Comparison of ENCODE assay signal across 18 mouse cellular contexts in the genomic region with DNA sequence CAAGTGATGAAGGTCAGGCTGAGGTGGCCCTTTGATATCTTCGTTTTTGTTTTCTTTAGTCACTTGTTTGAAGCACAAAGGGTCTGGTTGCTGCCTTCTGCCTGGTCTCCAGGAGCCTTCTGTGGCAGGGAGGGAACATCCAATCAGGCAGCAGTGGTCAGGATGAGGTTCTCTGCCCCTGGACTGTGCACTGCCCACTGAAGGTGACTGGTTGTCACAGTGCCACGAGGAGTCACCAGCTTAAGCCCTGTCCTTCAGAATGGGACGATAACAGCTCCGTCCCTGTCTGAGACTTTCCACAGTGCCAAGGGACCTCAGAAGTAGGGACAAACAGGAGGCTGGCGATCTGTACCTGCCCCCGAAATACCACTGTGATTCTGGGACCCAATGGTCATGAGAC. TPM values are rescaled to one million over a fixed set of nuclear protein-coding genes. Genes with fewer than 3 reads are reported as not detected.
DNase-seq lines count a peak whose midpoint lies in the region; ATAC-seq and TF ChIP-seq lines count a peak whose summit lies in the region.
"Had no signal": no experiment of that assay in that cellular context is flagged by ENCODE, and none has a peak within 500 bp of the region (broad histone marks: within the 10 kb centered on the region; RNA-seq: fewer than 3 reads in every experiment).

No protein-coding gene starts in this region.

- peaks cover 43% of the 10 kb centered on the region for H3K4me1 ChIP-seq in heart, adult 2 months (ENCODE audit: control insufficient read depth, insufficient read depth, low read length)
- peaks cover 50% of the 10 kb centered on the region for H3K4me1 ChIP-seq in kidney, adult 2 months (ENCODE audit: control insufficient read depth, insufficient read depth, low read length)
- peaks cover 47% of the 10 kb centered on the region for H3K4me1 ChIP-seq in kidney, embryonic 16.5 days (ENCODE audit: insufficient read depth, low read length)
- H3K4me1 ChIP-seq: liver, embryonic 13.5 days; megakaryocyte, embryonic 14.5 days had no signal

- H3K79me2 ChIP-seq in heart, adult 2 months (replicated peaks; ENCODE audit: control insufficient read depth, insufficient read depth, low read length), result peaks cover 2% of the 10 kb centered on the region

- no peak for ATAC-seq in kidney, embryonic 16.5 days (ENCODE audit: low FRiP score, low TSS enrichment)
- ATAC-seq: hindbrain, postnatal 0 days had no signal

- peaks cover 16% of the 10 kb centered on the region for H3K36me3 ChIP-seq in heart, adult 2 months (ENCODE audit: control insufficient read depth, insufficient read depth, low read length)
- H3K36me3 ChIP-seq in kidney, adult 2 months (ENCODE audit: control insufficient read depth, insufficient read depth, low read length), result no peaks in the 10 kb centered on the region; the same call in none of the 2 replicates
- H3K36me3 ChIP-seq in kidney, embryonic 16.5 days (ENCODE audit: insufficient read depth, low read length), result peaks cover 16% of the 10 kb centered on the region
- H3K36me3 ChIP-seq: liver, embryonic 13.5 days had no signal

- intact Hi-C loops in heart, adult 2 months (cut with DNase I), result no loop called here

- H3K4me2 ChIP-seq in kidney, embryonic 16.5 days (replicated peaks; ENCODE audit: low read depth, low read length), result no peak overlapping the region
- H3K4me2 ChIP-seq: embryonic facial prominence, embryonic 15.5 days; liver, embryonic 13.5 days; stomach, embryonic 15.5 days had no signal

- no peaks in the 10 kb centered on the region for H3K27me3 ChIP-seq in heart, adult 2 months (ENCODE audit: control insufficient read depth, insufficient read depth, low read length)
- no peaks in the 10 kb centered on the region for H3K27me3 ChIP-seq in kidney, adult 2 months (replicated peaks; ENCODE audit: control insufficient read depth, insufficient read depth, low read length)
- no peaks in the 10 kb centered on the region for H3K27me3 ChIP-seq in kidney, embryonic 16.5 days (ENCODE audit: insufficient read depth, low read length)
- H3K27me3 ChIP-seq: embryonic facial prominence, embryonic 15.5 days had no signal

- peak overlapping the region; percentile 98 for H3K27ac ChIP-seq in heart, adult 2 months
- H3K27ac ChIP-seq in kidney, adult 2 months (ENCODE audit: insufficient read depth, low read depth, low read length), result peak overlapping the region; percentile 20
- no peak overlapping the region for H3K27ac ChIP-seq in kidney, embryonic 16.5 days (ENCODE audit: low read length)
- H3K27ac ChIP-seq: embryonic facial prominence, embryonic 15.5 days; hindbrain, postnatal 0 days; left cerebral cortex, adult 2 months; liver, embryonic 13.5 days; stomach, embryonic 15.5 days had no signal

- H3K9me3 ChIP-seq in kidney, embryonic 16.5 days (ENCODE audit: low read length), result no peaks in the 10 kb centered on the region
- H3K9me3 ChIP-seq: embryonic facial prominence, embryonic 15.5 days; liver, embryonic 13.5 days; megakaryocyte, embryonic 14.5 days; stomach, embryonic 15.5 days had no signal

- 55% methylated on average over 6 of the region's 6 CpGs for WGBS in heart, adult 2 months
- 68% methylated on average over 6 of the region's 6 CpGs for WGBS in kidney, adult 2 months
- WGBS in kidney, embryonic 16.5 days, result 76% methylated on average over 6 of the region's 6 CpGs

- DNase-seq in adrenal gland, adult 2 months, result peak; percentile 72
- DNase-seq in adrenal gland, adult 18-20 months (ENCODE audit: low spot score in 2 of 2), result no peak
- DNase-seq in heart, adult 2 months, result peak in 1 of 2 experiments; percentile 43
- no peak for DNase-seq in heart, postnatal 4 days
- DNase-seq in kidney, adult 2 months, result peak; percentile 7
- DNase-seq in adrenal gland, postnatal 25 days, result peak; percentile 30
- DNase-seq in thymus, adult 18-20 months, result no peak
- DNase-seq: cerebellum, adult 11-12 months; gastrocnemius, postnatal 14 days; liver, embryonic 13.5 days; right cerebral cortex, adult 18-20 months had no signal

- TF ChIP-seq POLR2A in heart, adult 2 months (IDR thresholded peaks at IDR 0.05; ENCODE audit: insufficient read depth, low read depth, low read length), result no peak
- no peak for TF ChIP-seq POLR2A in kidney, adult 2 months (IDR thresholded peaks at IDR 0.05; ENCODE audit: low read depth, low read length)

- H3K9ac ChIP-seq in heart, adult 2 months (ENCODE audit: low read depth, low read length), result peak overlapping the region; percentile 35; the same call in 1 of the 2 replicates
- H3K9ac ChIP-seq in kidney, embryonic 16.5 days (replicated peaks; ENCODE audit: low read length), result no peak overlapping the region
- H3K9ac ChIP-seq: embryonic facial prominence, embryonic 15.5 days; liver, embryonic 13.5 days; stomach, embryonic 15.5 days had no signal

- H3K4me3 ChIP-seq in heart, adult 2 months, result no peak overlapping the region
- no peak overlapping the region for H3K4me3 ChIP-seq in kidney, adult 2 months (ENCODE audit: insufficient read depth, low read depth, low read length)
- no peak overlapping the region for H3K4me3 ChIP-seq in kidney, embryonic 16.5 days (ENCODE audit: low read length)
- H3K4me3 ChIP-seq: embryonic facial prominence, embryonic 15.5 days; left cerebral cortex, adult 2 months; liver, embryonic 13.5 days; megakaryocyte, embryonic 14.5 days; stomach, embryonic 15.5 days had no signal

- no peak for TF ChIP-seq CTCF in heart, adult 2 months (IDR thresholded peaks at IDR 0.05)
- no peak for TF ChIP-seq CTCF in kidney, adult 2 months (conservative IDR thresholded peaks at IDR 0.05; ENCODE audit: insufficient read depth, insufficient read length, low read depth, low read length)

- peak; percentile 48; the same call in 1 of the 2 replicates for TF ChIP-seq EP300 in heart, adult 2 months (IDR thresholded peaks at IDR 0.05; ENCODE audit: insufficient read depth, low read depth, low read length)

RNA-seq across cellular contexts. Expression of a gene that starts 6.6 kb away (rescaled TPM):
- 100 to 1,000 TPM in 1 of 2 experiments, 10 to 100 TPM in 1; 90.5 to 175 TPM for total RNA-seq in adrenal gland, adult 2 months (2021)
- polyA plus RNA-seq in adrenal gland, adult 2 months (2012; rRNA removed), result 246 and 317 TPM in 2 replicates
- total RNA-seq in adrenal gland, adult 18-20 months (2021), result 100 to 1,000 TPM in 1 of 2 experiments, 10 to 100 TPM in 1; 60.6 to 157 TPM
- 10 to 100 TPM; 56.5 to 58.0 TPM for total RNA-seq in heart, adult 2 months (2021)
- polyA plus RNA-seq in heart, adult 2 months (2012; rRNA removed), result 186 and 351 TPM in 2 replicates
- total RNA-seq in heart, postnatal 4 days (2021), result 10 to 100 TPM; 28.3 to 29.5 TPM
- polyA plus RNA-seq in kidney, adult 2 months (2012; rRNA removed), result 128 and 172 TPM in 2 replicates
- 51.8 and 54.0 TPM in 2 replicates for polyA plus RNA-seq in kidney, embryonic 16.5 days (2015; fragmentation: Nextera tagmentation; extraction: Ambion mirVana)
- total RNA-seq in adrenal gland, postnatal 25 days (2021), result 71.5 and 101 TPM in 2 replicates
- total RNA-seq: common myeloid progenitor, adult 5-6 weeks had no signal

RNA-seq across cellular contexts. Expression of a gene that starts 57.1 kb away (rescaled TPM):
- not detected for total RNA-seq in adrenal gland, adult 2 months (2021)
- not detected in 2 replicates for polyA plus RNA-seq in adrenal gland, adult 2 months (2012; rRNA removed)
- not detected for total RNA-seq in adrenal gland, adult 18-20 months (2021)
- total RNA-seq in heart, adult 2 months (2021), result not detected
- 0.43 TPM in 1 of 2 replicates, not detected in the other for polyA plus RNA-seq in heart, adult 2 months (2012; rRNA removed)
- total RNA-seq in heart, postnatal 4 days (2021), result not detected
- polyA plus RNA-seq in kidney, adult 2 months (2012; rRNA removed), result 0.05 and 0.33 TPM in 2 replicates
- polyA plus RNA-seq in kidney, embryonic 16.5 days (2015; fragmentation: Nextera tagmentation; extraction: Ambion mirVana), result 0.34 and 0.39 TPM in 2 replicates
- not detected in 2 replicates for total RNA-seq in adrenal gland, postnatal 25 days (2021)
- total RNA-seq: common myeloid progenitor, adult 5-6 weeks had no signal
- polyA plus RNA-seq: liver, embryonic 13.5 days; stomach, embryonic 15.5 days had no signal

Comparison
In these comparisons a context has a peak if more than half of its experiments do, and no peak if none do; other contexts are left out.
1. DNase-seq: peak in adrenal gland, adult 2 months (single experiment), kidney, adult 2 months (single experiment) and adrenal gland, postnatal 25 days (single experiment); none in adrenal gland, adult 18-20 months (0 of 2), heart, postnatal 4 days (single experiment) and thymus, adult 18-20 months (0 of 2).